Mouse (Mus musculus): ENCODE measurements at regions not wholly inside any gene's neighbourhood (a gene's known extent, or its start where the extent isn't known, plus 50 kb on each side); places are given as distances from the start of the nearest gene placed in this dataset.

DNA sequence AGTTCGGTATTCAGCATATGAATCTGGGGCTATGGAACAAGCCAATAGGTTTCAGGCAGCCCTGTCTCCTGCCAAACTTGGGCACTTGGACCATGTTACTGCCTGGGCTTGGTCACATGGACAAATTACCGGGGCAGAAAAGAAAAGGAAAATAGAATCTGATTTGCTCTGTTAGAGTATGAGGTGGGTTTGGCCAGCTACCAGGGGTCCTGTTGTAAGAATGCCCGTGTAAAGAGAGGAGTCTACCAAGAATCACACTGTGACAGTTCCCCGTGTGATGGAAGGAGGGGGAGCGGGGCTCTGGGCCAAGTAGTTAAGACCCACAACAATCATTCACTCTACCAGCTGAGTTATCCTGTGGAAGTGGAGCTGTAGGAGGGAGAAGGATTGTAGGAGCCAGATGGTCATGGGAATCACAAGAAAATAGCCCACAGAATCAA, 266.2 kb downstream of the Pik3r1 start:
- TF ChIP-seq USF1 (IDR thresholded peaks at IDR 0.05; ENCODE audit: low read depth) (no peak), MAX (IDR thresholded peaks at IDR 0.05; ENCODE audit: low read depth) (no peak), MYOG (IDR thresholded peaks at IDR 0.05; ENCODE audit: control insufficient read depth in 1 of 3, insufficient read depth in 1 of 3, insufficient read length in 2 of 3, low read depth in 2 of 3) (no peak), SRF (IDR thresholded peaks at IDR 0.05; ENCODE audit: control insufficient read depth, insufficient read length, low read depth) (no peak), CEBPB (IDR thresholded peaks at IDR 0.05; ENCODE audit: insufficient read depth, poor library complexity, severe bottlenecking) (no peak), MYOD1 (IDR thresholded peaks at IDR 0.05; ENCODE audit: control insufficient read depth in 1 of 3, insufficient read length in 2 of 3, low read depth in 2 of 3) (no peak), REST (IDR thresholded peaks at IDR 0.05; ENCODE audit: insufficient read depth, insufficient read length) (no peak), POLR2AphosphoS2 (IDR thresholded peaks at IDR 0.05; ENCODE audit: insufficient read length, low read depth) (no peak)
- H3K79me2 ChIP-seq (ENCODE audit: control insufficient read depth, insufficient read depth) = no peaks in the 10 kb centered on the region

GRCm38 (mm10) chr13:101501061-101501460, 267.0 kb downstream of the Pik3r1 start:
- H3K79me2 ChIP-seq (ENCODE audit: control insufficient read depth, insufficient read depth) = no peaks in the 10 kb centered on the region
- H3K4me2 ChIP-seq (ENCODE audit: low read depth) = no peak overlapping the region
- no peak overlapping the region for H3ac ChIP-seq (ENCODE audit: control insufficient read depth, insufficient read length)
- H3K27me3 ChIP-seq (ENCODE audit: control insufficient read depth, insufficient read depth, insufficient read length) = no peaks in the 10 kb centered on the region
- no peaks in the 10 kb centered on the region for H3K36me3 ChIP-seq (ENCODE audit: control insufficient read depth, insufficient read depth)
- H3K4me3 ChIP-seq = no peak overlapping the region
- TF ChIP-seq MAX (IDR thresholded peaks at IDR 0.05; ENCODE audit: low read depth) = no peak
- TF ChIP-seq POLR2AphosphoS2 (IDR thresholded peaks at IDR 0.05; ENCODE audit: insufficient read length, low read depth) = no peak
- TF ChIP-seq E2F4 (IDR thresholded peaks at IDR 0.05; ENCODE audit: insufficient read depth) = no peak
- no peak for TF ChIP-seq USF1 (IDR thresholded peaks at IDR 0.05; ENCODE audit: low read depth)
- no peak for TF ChIP-seq TCF12 (IDR thresholded peaks at IDR 0.05; ENCODE audit: insufficient read depth, poor library complexity, severe bottlenecking)
- no peak for TF ChIP-seq MYOG (IDR thresholded peaks at IDR 0.05; ENCODE audit: control insufficient read depth in 1 of 3, insufficient read depth in 1 of 3, insufficient read length in 2 of 3, low read depth in 2 of 3)
- no peak for TF ChIP-seq POLR2A (IDR thresholded peaks at IDR 0.05; ENCODE audit: insufficient read length, low read depth)
- no peak for TF ChIP-seq CEBPB (IDR thresholded peaks at IDR 0.05; ENCODE audit: insufficient read depth, poor library complexity, severe bottlenecking)
- TF ChIP-seq TCF3 (IDR thresholded peaks at IDR 0.05; ENCODE audit: insufficient read length, low read depth) = no peak
- TF ChIP-seq MYOD1 (IDR thresholded peaks at IDR 0.05; ENCODE audit: control insufficient read depth in 1 of 3, insufficient read length in 2 of 3, low read depth in 2 of 3) = no peak
- TF ChIP-seq REST (IDR thresholded peaks at IDR 0.05; ENCODE audit: insufficient read depth, insufficient read length) = no peak
- TF ChIP-seq SRF (IDR thresholded peaks at IDR 0.05; ENCODE audit: control insufficient read depth, insufficient read length, low read depth) = no peak

More for the DNA sequence above, 266.2 kb downstream of the Pik3r1 start:
- Histone ChIP-seq H3K4me3 (no peak overlapping the region), H3ac (ENCODE audit: control insufficient read depth, insufficient read length) (no peak overlapping the region), H3K27me3 (ENCODE audit: control insufficient read depth, insufficient read depth, insufficient read length) (no peaks in the 10 kb centered on the region), H3K36me3 (ENCODE audit: control insufficient read depth, insufficient read depth) (no peaks in the 10 kb centered on the region), H3K4me2 (ENCODE audit: low read depth) (no peak overlapping the region)

DNA sequence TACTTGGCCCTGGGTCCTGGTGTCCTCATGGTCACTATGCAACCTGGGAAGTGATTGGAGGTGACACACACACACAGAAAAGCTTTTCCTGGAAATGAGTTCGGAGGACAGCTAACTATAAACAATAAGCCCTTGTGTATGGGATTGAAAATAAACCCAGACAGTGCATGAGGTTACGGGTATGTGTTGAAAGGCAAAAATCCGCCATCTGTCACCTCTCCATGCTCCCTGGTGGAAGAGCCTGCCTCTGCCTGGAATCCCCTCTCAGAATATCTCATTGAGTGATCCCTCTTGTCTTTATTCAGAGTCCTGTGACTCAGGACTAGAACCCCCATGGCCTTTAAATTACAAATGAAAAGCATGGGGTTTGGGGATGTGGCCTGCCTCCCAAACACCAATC, 276.2 kb downstream of the Pik3r1 start:
- peak overlapping the region; percentile 12 for H3K4me2 ChIP-seq (ENCODE audit: low read depth)
- no peak overlapping the region for H3ac ChIP-seq (ENCODE audit: control insufficient read depth, insufficient read length)
- no peaks in the 10 kb centered on the region for H3K27me3 ChIP-seq (ENCODE audit: control insufficient read depth, insufficient read depth, insufficient read length)
- H3K79me2 ChIP-seq (ENCODE audit: control insufficient read depth, insufficient read depth) = no peaks in the 10 kb centered on the region
- H3K4me3 ChIP-seq = no peak overlapping the region
- TF ChIP-seq CEBPB (IDR thresholded peaks at IDR 0.05; ENCODE audit: insufficient read depth, poor library complexity, severe bottlenecking) = no peak
- TF ChIP-seq POLR2A (IDR thresholded peaks at IDR 0.05; ENCODE audit: insufficient read length, low read depth) = no peak
- no peak for TF ChIP-seq SRF (IDR thresholded peaks at IDR 0.05; ENCODE audit: control insufficient read depth, insufficient read length, low read depth)
- TF ChIP-seq USF1 (IDR thresholded peaks at IDR 0.05; ENCODE audit: low read depth) = no peak
- no peaks in the 10 kb centered on the region for H3K36me3 ChIP-seq (ENCODE audit: control insufficient read depth, insufficient read depth)

- Histone ChIP-seq H3K27me3 (ENCODE audit: control insufficient read depth, insufficient read depth, insufficient read length) (no peaks in the 10 kb centered on the region), H3K4me2 (ENCODE audit: low read depth) (no peak overlapping the region), H3K36me3 (ENCODE audit: control insufficient read depth, insufficient read depth) (no peaks in the 10 kb centered on the region), H3K79me2 (ENCODE audit: control insufficient read depth, insufficient read depth) (no peaks in the 10 kb centered on the region), H3ac (ENCODE audit: control insufficient read depth, insufficient read length) (no peak overlapping the region), H3K4me3 (no peak overlapping the region)
- TF ChIP-seq MYOD1 (IDR thresholded peaks at IDR 0.05; ENCODE audit: control insufficient read depth in 1 of 3, insufficient read length in 2 of 3, low read depth in 2 of 3) = no peak
- no peak for TF ChIP-seq POLR2AphosphoS2 (IDR thresholded peaks at IDR 0.05; ENCODE audit: insufficient read length, low read depth)
- no peak for TF ChIP-seq E2F4 (IDR thresholded peaks at IDR 0.05; ENCODE audit: insufficient read depth)
- no peak for TF ChIP-seq CEBPB (IDR thresholded peaks at IDR 0.05; ENCODE audit: insufficient read depth, poor library complexity, severe bottlenecking)
- TF ChIP-seq SRF (IDR thresholded peaks at IDR 0.05; ENCODE audit: control insufficient read depth, insufficient read length, low read depth) = no peak
- TF ChIP-seq TCF12 (IDR thresholded peaks at IDR 0.05; ENCODE audit: insufficient read depth, poor library complexity, severe bottlenecking) = no peak
- no peak for TF ChIP-seq POLR2A (IDR thresholded peaks at IDR 0.05; ENCODE audit: insufficient read length, low read depth)
- TF ChIP-seq MAX (IDR thresholded peaks at IDR 0.05; ENCODE audit: low read depth) = no peak
- TF ChIP-seq USF1 (IDR thresholded peaks at IDR 0.05; ENCODE audit: low read depth) = no peak
- TF ChIP-seq MYOG (IDR thresholded peaks at IDR 0.05; ENCODE audit: control insufficient read depth in 1 of 3, insufficient read depth in 1 of 3, insufficient read length in 2 of 3, low read depth in 2 of 3) = no peak
- no peak for TF ChIP-seq REST (IDR thresholded peaks at IDR 0.05; ENCODE audit: insufficient read depth, insufficient read length)
- no peak for TF ChIP-seq TCF3 (IDR thresholded peaks at IDR 0.05; ENCODE audit: insufficient read length, low read depth)
These were observed 277.1 kb downstream of the Pik3r1 start for GRCm38 (mm10) chr13:101490961-101491360.

DNA sequence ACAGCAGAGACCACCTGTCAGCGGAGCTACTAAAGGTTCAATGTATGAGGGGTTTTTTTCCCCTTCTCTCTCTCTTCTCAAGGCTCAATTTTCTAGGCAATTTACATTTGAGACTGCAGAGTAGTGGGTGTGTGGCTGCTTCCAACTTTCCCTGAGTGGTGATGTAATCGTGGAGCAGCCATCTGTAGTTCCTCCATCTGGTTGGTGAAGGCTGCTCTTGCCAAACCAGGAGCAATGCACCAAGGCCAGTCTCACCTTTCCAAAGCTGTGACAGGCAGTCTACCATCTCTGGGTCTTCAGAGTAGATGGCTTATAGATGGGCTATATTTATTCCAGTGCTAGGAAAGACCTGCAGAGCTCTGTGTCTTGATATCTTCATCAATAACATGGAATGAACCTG, 280.4 kb downstream of the Pik3r1 start:
- H3K27me3 ChIP-seq (ENCODE audit: control insufficient read depth, insufficient read depth, insufficient read length) = no peaks in the 10 kb centered on the region
- H3K4me3 ChIP-seq = no peak overlapping the region
- TF ChIP-seq MYOG (IDR thresholded peaks at IDR 0.05; ENCODE audit: control insufficient read depth in 1 of 3, insufficient read depth in 1 of 3, insufficient read length in 2 of 3, low read depth in 2 of 3) = no peak
- no peak for TF ChIP-seq POLR2A (IDR thresholded peaks at IDR 0.05; ENCODE audit: insufficient read length, low read depth)
- TF ChIP-seq TCF12 (IDR thresholded peaks at IDR 0.05; ENCODE audit: insufficient read depth, poor library complexity, severe bottlenecking) = no peak
- no peak for TF ChIP-seq MAX (IDR thresholded peaks at IDR 0.05; ENCODE audit: low read depth)
- no peak for TF ChIP-seq POLR2AphosphoS2 (IDR thresholded peaks at IDR 0.05; ENCODE audit: insufficient read length, low read depth)
- no peak for TF ChIP-seq SRF (IDR thresholded peaks at IDR 0.05; ENCODE audit: control insufficient read depth, insufficient read length, low read depth)
- TF ChIP-seq USF1 (IDR thresholded peaks at IDR 0.05; ENCODE audit: low read depth) = no peak
- no peak for TF ChIP-seq TCF3 (IDR thresholded peaks at IDR 0.05; ENCODE audit: insufficient read length, low read depth)
- H3K36me3 ChIP-seq (ENCODE audit: control insufficient read depth, insufficient read depth) = no peaks in the 10 kb centered on the region
- no peaks in the 10 kb centered on the region for H3K79me2 ChIP-seq (ENCODE audit: control insufficient read depth, insufficient read depth)
- no peak overlapping the region for H3K4me2 ChIP-seq (ENCODE audit: low read depth)
- H3ac ChIP-seq (ENCODE audit: control insufficient read depth, insufficient read length) = no peak overlapping the region
